Mouse (Mus musculus) kidney, adult 2 months (tissue): ENCODE data around the gene Cdkn2aip. TPM values are rescaled to one million over a fixed set of nuclear protein-coding genes. Genes with fewer than 3 reads are reported as not detected.

Experiments used
- DNase-seq: peaks from one replicate; pipeline ENCODE4 v3.0.0; 2021
- H3K27ac ChIP-seq: fragments of 200-500 bp; 2 replicates; pipeline ENCODE4 v1.5.1; 2012; ENCODE audit warnings: low read depth, low read length, control low read depth, inconsistent platforms; ENCODE audit not compliant: insufficient read depth
- H3K27me3 ChIP-seq: fragments of 200-500 bp; replicated peaks from 2 replicates; pipeline ENCODE4 v1.6.1; 2012; ENCODE audit warnings: mild to moderate bottlenecking, moderate library complexity, low read length, inconsistent platforms; ENCODE audit not compliant: control insufficient read depth, insufficient read depth
- H3K36me3 ChIP-seq: fragments of 200-500 bp; 2 replicates; pipeline ENCODE4 v1.6.1; 2012; ENCODE audit warnings: mild to moderate bottlenecking, moderate library complexity, low read length, inconsistent platforms; ENCODE audit not compliant: control insufficient read depth, insufficient read depth
- H3K4me1 ChIP-seq: fragments of 200-500 bp; 2 replicates; pipeline ENCODE4 v1.6.1; 2011; ENCODE audit warnings: low read length; ENCODE audit not compliant: control insufficient read depth, insufficient read depth
- H3K4me3 ChIP-seq: fragments of 200-500 bp; 2 replicates; pipeline ENCODE4 v1.5.1; 2011; ENCODE audit warnings: mild to moderate bottlenecking, low read depth, low read length, control low read depth; ENCODE audit not compliant: insufficient read depth
- CTCF ChIP-seq: fragments of 200-500 bp; conservative IDR thresholded peaks from 2 replicates; pipeline ENCODE4 v1.5.1; 2011; ENCODE audit warnings: low read depth, mild to moderate bottlenecking, control low read depth, low read length, moderate library complexity, mixed read lengths; ENCODE audit not compliant: insufficient read depth, insufficient read length
- POLR2A ChIP-seq: fragments of 200-500 bp; IDR thresholded peaks from one replicate; pipeline ENCODE4 v1.6.1; 2011; ENCODE audit warnings: low read depth, low read length, control low read depth
- WGBS: fragments of 180-500 bp; shearing (Covaris S2); methylation state at CpG from one replicate; pipeline ENCODE4 v1.1.7; 2018; 5-methylcytosine and 5-hydroxymethylcytosine counted together
- polyA plus RNA-seq: library from polyadenylated mRNA; depleted of rRNA; stranded (reverse); fragments of >200 nt; gene quantifications from 2 replicates; pipeline ENCODE4 v1.2.3, GENCODE M21; 2012

The Cdkn2aip gene
- polyA plus RNA-seq, 1 experiment, result 3.9 TPM

DNA sequence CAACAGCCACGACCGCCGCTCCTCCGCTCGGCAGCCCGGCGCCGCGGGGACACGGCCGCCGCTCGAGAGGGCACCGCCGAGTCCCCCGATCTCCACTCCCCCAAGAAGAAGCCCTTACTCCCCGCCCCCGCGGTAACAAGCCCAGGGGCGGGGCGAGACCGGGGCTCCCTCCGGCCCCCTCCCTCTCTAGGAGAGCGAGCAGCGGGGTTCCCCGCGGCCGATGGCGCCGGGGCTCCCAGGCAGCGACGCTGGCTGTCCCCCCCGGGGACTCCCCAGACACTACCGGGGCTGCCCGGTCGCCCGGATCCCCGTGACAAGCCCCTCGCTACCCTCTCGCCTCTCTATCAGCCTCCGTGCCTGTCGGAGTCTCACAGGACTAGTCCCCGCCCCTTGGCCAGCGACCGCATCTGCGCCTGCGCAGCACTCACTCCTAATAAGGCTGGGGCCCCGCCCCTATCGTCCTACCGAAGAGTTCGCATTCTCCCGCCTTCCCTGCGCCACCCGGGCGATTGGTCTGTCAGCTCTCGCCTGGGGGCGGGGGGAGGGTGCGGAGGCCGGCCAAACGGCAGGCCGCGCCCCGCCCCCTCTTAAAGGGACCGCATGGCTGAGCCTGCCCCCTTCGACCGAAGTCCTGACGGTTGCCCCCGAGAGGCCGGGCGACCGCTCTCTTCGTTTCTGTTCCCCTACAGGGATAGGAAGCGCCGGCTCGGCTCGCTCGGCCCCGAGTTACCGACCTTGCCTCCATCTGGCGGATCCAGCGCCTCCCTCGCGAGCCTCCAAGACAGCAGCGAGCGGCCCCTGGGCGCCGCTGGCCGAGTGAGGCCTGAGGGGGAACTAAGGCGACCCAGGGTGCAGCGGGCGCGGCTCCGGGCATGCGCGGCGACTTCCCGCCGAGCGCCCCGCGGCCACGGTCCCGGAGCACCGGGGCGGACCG is 38.7 kb downstream of the Cdkn2aip start, which contains the start of gene Ing2:
Ing2 (minus strand) TSS at position 780 of the 934 bp plus-strand sequence.
- Histone ChIP-seq H3K27me3 (no peaks in the 10 kb centered on the region), H3K36me3 (no peaks in the 10 kb centered on the region), H3K4me3 (peak within 1 kb of the TSS; percentile 70), H3K4me1 (peaks cover 6% of the 10 kb centered on the region; the same call in 1 of the 2 replicates), H3K27ac (peak within 1 kb of the TSS; percentile 94)
- WGBS, result 1% methylated on average over 106 of the region's 106 CpGs
- peak; percentile 100 for DNase-seq
- TF ChIP-seq POLR2A (peak; percentile 49), CTCF (no peak)

DNA sequence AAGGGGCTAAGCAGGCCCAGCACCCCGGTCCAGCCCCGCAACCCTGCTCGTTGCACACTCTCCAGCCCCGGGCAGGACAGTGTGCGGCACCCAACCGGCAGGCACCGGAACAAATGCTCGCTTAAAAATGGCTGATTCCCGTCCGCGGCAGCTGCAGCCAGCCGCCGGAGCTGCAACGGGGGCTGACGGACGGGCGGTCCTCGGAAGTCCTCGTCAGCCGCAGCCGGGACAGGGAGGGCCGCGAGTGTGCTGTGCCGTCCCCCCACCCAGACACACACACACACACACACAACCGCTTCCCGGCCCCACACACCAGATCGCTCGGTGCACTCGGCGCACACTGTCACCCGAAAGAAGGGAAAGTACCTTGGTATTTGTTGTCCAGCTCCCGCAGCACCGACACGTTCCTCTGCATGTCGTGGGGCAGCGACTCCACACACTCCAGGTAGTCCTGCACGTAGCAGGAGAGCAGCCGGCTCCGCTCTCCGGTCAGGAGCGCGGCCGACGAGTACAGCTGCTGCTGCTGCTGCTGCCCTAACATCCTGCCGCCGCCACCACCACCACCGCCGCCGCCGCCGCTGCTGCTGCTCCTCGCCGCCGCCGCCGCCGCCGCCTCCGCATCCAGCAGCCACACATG is 39.5 kb downstream of the Cdkn2aip start:
- Histone ChIP-seq H3K27ac (peak overlapping the region; percentile 11), H3K4me1 (peaks cover 6% of the 10 kb centered on the region; the same call in 1 of the 2 replicates), H3K27me3 (no peaks in the 10 kb centered on the region), H3K36me3 (no peaks in the 10 kb centered on the region), H3K4me3 (peak overlapping the region; percentile 64)
- DNase-seq, result no peak
- no peak for TF ChIP-seq POLR2A
- no peak for TF ChIP-seq CTCF
- under 1% methylated on average over 53 of the region's 59 CpGs for WGBS

DNA sequence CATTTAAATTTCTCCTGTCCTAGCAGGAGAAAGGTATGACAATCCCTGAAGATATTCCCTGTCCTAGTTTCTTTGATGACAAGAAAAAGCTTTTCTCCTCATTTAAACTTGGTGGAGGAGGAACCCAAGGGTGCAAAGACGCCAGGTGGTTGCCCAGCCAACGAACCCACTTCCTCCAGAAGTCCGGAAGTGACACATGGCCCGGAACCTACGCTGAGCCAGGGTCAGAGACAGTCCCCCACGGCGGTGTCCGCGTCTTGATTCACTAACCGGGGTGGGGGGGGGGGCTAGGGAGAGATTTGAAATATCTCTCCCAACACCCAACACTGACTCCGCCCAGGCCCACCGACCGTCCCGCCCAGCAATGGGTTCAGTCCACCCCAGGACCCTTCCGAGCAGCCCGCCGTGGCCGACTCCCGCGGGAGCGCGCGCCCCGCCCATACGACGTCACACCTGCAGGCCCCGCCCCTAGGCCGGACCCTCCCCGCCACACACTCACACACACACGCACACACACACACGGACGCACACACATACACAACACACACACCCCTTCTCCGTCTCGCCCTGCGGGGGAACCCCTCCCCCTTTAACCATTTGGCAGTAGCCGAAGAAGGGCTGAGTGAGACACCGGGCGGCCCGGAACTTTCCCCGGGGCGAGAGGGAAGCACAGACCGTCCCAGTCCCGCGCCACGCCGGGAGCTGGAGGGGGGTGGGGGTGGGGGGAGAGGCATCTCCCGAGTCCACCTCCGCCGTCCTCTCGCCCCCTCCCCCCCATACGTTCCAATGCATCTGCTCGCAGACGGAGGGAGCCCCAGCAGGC is 40.2 kb downstream of the Cdkn2aip start:
- peaks cover 6% of the 10 kb centered on the region; the same call in 1 of the 2 replicates for H3K4me1 ChIP-seq
- TF ChIP-seq CTCF, result no peak
- TF ChIP-seq POLR2A, result no peak
- no peaks in the 10 kb centered on the region; the same call in 1 of the 2 replicates for H3K36me3 ChIP-seq
- peak overlapping the region; percentile 69 for H3K27ac ChIP-seq
- H3K4me3 ChIP-seq, result peak overlapping the region; percentile 64
- H3K27me3 ChIP-seq, result no peaks in the 10 kb centered on the region
- under 1% methylated on average over 53 of the region's 53 CpGs for WGBS
- DNase-seq, result peak; percentile 93

DNA sequence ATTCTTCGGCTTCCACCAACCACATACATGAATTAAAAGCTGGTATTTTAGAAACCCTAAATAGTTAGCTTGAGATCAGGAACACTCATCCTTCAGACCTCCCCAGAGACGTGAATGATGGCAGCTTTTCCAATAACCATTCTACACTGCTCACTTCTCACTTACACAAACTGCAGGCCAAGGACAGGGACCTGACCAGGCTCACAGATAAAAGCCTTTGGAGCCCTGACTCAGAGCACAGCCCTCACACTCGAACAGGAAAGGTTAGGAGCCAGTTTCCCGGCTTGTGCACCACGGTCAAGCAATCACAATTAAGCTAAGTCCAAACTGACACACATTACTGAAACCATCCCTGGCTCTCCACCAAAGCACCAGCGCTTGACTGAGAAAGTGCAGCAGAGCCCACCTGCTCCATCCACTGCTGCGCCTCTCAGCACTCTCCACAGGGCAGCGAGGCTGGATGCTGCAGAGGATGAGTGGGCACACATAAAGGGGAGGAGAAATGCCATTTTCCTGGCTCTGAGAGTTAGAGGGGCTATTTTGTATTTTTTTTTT is 49.4 kb downstream of the Cdkn2aip start:
- no peak for TF ChIP-seq POLR2A
- TF ChIP-seq CTCF, result no peak
- Histone ChIP-seq H3K36me3 (peaks cover 2% of the 10 kb centered on the region; the same call in 1 of the 2 replicates), H3K4me1 (peaks cover 9% of the 10 kb centered on the region), H3K27ac (no peak overlapping the region), H3K4me3 (no peak overlapping the region), H3K27me3 (no peaks in the 10 kb centered on the region)
- no peak for DNase-seq
- WGBS, result 78% methylated on average over 8 of the region's 8 CpGs

DNA sequence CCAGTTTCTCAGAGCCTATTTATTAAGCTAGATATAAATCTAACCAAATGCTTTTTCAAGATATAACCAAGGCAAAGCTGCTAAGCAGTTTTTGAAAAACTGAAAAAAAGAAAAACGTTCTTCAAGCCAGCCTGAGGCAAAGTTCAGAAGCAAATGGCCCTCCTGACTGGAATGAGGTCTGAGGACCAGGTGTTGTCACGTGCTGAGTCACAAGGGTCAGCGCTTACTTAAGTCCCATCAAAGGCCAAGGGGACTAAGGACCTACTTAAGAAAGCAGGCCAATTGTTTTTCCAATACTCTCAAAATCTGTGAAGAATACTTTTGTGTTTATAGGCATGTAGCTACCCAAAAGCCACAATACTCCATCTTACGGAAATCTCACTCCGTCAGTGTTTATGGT is 50.5 kb downstream of the Cdkn2aip start:
- no peak for TF ChIP-seq CTCF
- no peak for TF ChIP-seq POLR2A

DNA sequence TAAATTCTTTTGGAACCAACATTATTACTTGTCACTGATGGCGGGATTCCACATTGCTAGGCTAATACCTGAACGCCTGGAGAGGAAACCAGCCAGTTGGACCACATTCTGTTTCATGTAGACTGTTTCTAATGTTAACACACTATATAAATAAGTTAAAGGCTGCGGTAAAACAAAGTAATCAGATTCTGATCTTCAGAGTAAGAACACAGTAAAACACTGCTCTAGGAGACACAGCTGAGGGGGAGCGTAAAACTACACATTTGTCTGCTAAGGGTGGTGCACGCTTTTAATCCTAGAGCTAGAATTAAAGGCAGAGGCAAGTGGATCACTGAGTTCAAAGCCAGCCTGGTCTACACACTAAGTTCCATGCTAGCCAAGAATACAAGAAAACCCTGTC is 51.0 kb downstream of the Cdkn2aip start:
- Histone ChIP-seq H3K27ac (peak overlapping the region; percentile 80), H3K27me3 (no peaks in the 10 kb centered on the region), H3K4me3 (no peak overlapping the region), H3K4me1 (peaks cover 12% of the 10 kb centered on the region), H3K36me3 (no peaks in the 10 kb centered on the region)
- no peak for DNase-seq
- WGBS, result 80% methylated on average over 5 of the region's 5 CpGs
- TF ChIP-seq CTCF (no peak), POLR2A (no peak)

More for the DNA sequence above, 50.5 kb downstream of the Cdkn2aip start:
- Histone ChIP-seq H3K36me3 (0 out of 2 replicates have a peak, but pooled peaks cover 2% of the 10 kb centered on the region), H3K4me1 (peaks cover 12% of the 10 kb centered on the region), H3K27me3 (no peaks in the 10 kb centered on the region), H3K27ac (peak overlapping the region; percentile 79), H3K4me3 (no peak overlapping the region)
- DNase-seq, result peak; percentile 79
- 62% methylated on average over 5 of the region's 5 CpGs for WGBS
